11 mouse cellular contexts compared by ENCODE assay signal in the genomic region with DNA sequence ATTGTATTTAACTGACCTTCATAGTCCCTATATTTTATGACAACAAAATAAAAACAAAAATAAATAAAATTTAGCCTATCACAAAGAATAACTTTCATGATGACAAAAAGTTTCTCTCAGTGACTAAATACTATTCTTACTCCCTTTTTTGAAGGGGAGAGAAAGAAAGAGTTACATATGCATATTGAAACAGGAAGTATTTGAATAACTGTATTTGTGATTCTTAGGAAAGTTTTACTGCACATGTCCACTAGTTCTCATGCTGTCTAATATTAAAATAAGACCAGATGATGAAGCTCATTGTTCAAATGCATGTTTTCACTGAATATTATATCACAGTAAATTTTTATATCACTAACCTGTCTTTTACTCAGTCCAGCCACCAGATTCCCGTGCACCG. TPM values are rescaled to one million over a fixed set of nuclear protein-coding genes. Genes with fewer than 3 reads are reported as not detected.
"Had no signal": no experiment of that assay in that cellular context is flagged by ENCODE, and none has a peak within 500 bp of the region (broad histone marks: within the 10 kb centered on the region; RNA-seq: fewer than 3 reads in every experiment).

No protein-coding gene starts in this region.

RNA-seq across cellular contexts. Expression of gene Ifi211, which starts 28.7 kb away (rescaled TPM):
- total RNA-seq: layer of hippocampus, adult 2 months; layer of hippocampus, postnatal 10 days; midbrain, postnatal 0 days had no signal

RNA-seq across cellular contexts. Expression of gene Ifi202b, which starts 41.0 kb away (rescaled TPM):
- total RNA-seq: layer of hippocampus, adult 2 months; layer of hippocampus, postnatal 10 days; left cerebral cortex, postnatal 36 days; midbrain, postnatal 0 days had no signal
- polyA plus RNA-seq: intestine, postnatal 0 days; limb, embryonic 12.5 days; liver, embryonic 14.5 days; midbrain, embryonic 13.5 days; midbrain, postnatal 0 days; neural tube, embryonic 11.5 days; neural tube, embryonic 15.5 days; urinary bladder, adult 2 months had no signal
